Mouse (Mus musculus): ENCODE data around the gene Acot4.

DNA sequence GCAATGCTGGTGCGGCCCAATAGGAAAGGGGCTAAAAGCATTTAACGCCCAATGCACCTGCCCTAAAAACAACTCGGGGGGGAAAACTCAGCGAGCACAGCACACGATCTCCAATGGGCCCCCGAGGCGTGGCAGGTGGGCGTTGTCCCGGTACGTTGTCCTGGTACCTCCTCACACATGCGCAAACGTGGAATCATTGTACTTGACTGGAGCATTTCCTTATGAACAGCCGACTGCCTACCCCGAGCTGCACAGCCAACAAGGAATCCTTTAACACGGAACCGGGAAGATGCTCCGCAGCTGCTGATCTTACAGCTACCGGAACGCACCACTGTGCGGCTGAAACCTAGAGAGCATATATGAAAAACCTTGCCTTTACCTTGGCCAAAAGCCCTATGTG, 24.2 kb downstream of the Acot4 start:
- no peak for TF ChIP-seq CTCF (IDR thresholded peaks at IDR 0.05)
- no peak for TF ChIP-seq EP300 (IDR thresholded peaks at IDR 0.05)
